Mouse (Mus musculus): ENCODE measurements around the gene Slc6a12. TPM values are rescaled to one million over a fixed set of nuclear protein-coding genes. Genes with fewer than 3 reads are reported as not detected.

The Slc6a12 gene
- polyA plus RNA-seq, 1 experiment from 2014 or later: 3.4 TPM

GRCm38 (mm10) chr6:121319099-121319498 lies 23.8 kb upstream of the Slc6a12 start:
- no peak for ATAC-seq (ENCODE audit: low read depth)
- H3K4me2 ChIP-seq (ENCODE audit: low read depth, low read length): no peak overlapping the region
- H3K9ac ChIP-seq (ENCODE audit: low read depth, low read length): no peak overlapping the region
- H3K36me3 ChIP-seq (ENCODE audit: control insufficient read depth, insufficient read depth): no peaks in the 10 kb centered on the region
- no peaks in the 10 kb centered on the region for H3K9me3 ChIP-seq (replicated peaks; ENCODE audit: control insufficient read depth, low read length)
- no peak overlapping the region for H3K27ac ChIP-seq (ENCODE audit: low read length)
- H3K27me3 ChIP-seq (ENCODE audit: control insufficient read depth, insufficient read depth, low read depth, low read length): no peaks in the 10 kb centered on the region
- H3K4me1 ChIP-seq (ENCODE audit: control insufficient read depth, low read depth, low read length): no peaks in the 10 kb centered on the region
- WGBS (ENCODE audit: insufficient replicate concordance): 48% methylated on average over 6 of the region's 6 CpGs
- H3K4me3 ChIP-seq (ENCODE audit: low read depth, low read length): no peak overlapping the region

DNA sequence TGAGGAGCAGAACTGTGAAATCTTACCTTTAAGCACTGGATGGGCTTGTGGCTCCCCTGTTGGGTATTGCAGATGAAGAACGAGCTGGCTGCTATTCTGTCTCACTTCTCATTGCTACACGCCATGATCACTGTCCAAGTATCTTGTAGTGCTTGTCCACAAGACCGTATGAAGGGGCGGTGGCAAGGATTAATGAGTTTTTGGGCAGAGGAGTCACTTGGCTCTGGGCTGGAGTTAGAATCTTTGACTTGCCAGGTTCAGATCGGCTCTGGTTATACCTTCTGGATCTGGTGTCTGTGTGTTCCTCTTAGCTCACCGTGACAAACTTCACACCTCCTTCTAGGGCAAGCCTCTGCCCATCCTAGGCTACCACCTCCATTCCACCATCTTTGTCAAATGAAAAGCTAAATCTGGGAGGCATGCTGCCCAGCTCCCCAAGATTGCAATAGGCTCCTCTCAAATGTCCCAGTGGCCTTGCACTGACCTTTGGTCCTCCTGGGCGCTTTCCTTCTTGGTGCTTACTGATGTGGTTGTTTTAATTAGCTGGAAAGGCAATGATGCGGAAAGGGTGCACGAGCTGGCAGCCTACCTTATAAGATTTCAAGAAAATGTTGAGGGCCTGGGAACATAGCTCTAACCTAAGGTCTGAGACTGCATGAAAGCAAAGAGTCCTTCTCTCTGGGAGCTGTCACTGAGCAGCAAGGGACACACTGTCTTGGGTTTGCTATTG lies 20.3 kb upstream of the Slc6a12 start:
- no peaks in the 10 kb centered on the region for H3K36me3 ChIP-seq (ENCODE audit: control insufficient read depth, insufficient read depth)

DNA sequence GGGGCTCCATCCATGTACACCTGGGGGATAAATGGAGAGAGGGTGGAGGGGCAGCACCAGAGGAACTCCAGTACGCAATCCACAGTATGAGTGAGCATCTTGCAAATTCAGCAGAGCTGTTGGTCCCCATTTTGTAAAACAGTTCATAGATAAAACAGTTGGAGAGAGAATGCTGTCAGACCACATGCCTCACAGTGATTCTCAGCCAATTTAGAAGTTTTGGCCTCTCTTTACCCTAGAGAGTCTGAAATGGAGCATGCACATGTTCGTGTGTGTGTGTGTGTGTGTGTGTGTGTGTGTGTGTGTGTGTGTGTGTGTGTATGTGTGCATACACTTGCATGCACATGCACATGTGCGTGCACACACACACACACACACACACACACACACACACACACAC lies 17.6 kb upstream of the Slc6a12 start:
- 63% methylated on average over 3 of the region's 3 CpGs for WGBS (ENCODE audit: insufficient replicate concordance)
- Histone ChIP-seq H3K36me3 (ENCODE audit: control insufficient read depth, insufficient read depth) (no peaks in the 10 kb centered on the region), H3K9ac (ENCODE audit: low read depth, low read length) (no peak overlapping the region), H3K4me2 (ENCODE audit: low read depth, low read length) (no peak overlapping the region), H3K27me3 (ENCODE audit: control insufficient read depth, insufficient read depth, low read depth, low read length) (no peaks in the 10 kb centered on the region), H3K27ac (ENCODE audit: low read length) (no peak overlapping the region), H3K4me1 (ENCODE audit: control insufficient read depth, low read depth, low read length) (peaks cover 2% of the 10 kb centered on the region), H3K4me3 (ENCODE audit: low read depth, low read length) (no peak overlapping the region), H3K9me3 (replicated peaks; ENCODE audit: control insufficient read depth, low read length) (no peaks in the 10 kb centered on the region)
- ATAC-seq (ENCODE audit: low read depth): no peak

More for the DNA sequence above, 20.3 kb upstream of the Slc6a12 start:
- Histone ChIP-seq H3K4me1 (ENCODE audit: control insufficient read depth, low read depth, low read length) (no peaks in the 10 kb centered on the region), H3K4me3 (ENCODE audit: low read depth, low read length) (no peak overlapping the region), H3K9ac (ENCODE audit: low read depth, low read length) (no peak overlapping the region), H3K27me3 (ENCODE audit: control insufficient read depth, insufficient read depth, low read depth, low read length) (no peaks in the 10 kb centered on the region), H3K4me2 (ENCODE audit: low read depth, low read length) (no peak overlapping the region), H3K9me3 (replicated peaks; ENCODE audit: control insufficient read depth, low read length) (no peaks in the 10 kb centered on the region), H3K27ac (ENCODE audit: low read length) (no peak overlapping the region)
- no peak for ATAC-seq (ENCODE audit: low read depth)
- 61% methylated on average over 9 of the region's 9 CpGs for WGBS (ENCODE audit: insufficient replicate concordance)

DNA sequence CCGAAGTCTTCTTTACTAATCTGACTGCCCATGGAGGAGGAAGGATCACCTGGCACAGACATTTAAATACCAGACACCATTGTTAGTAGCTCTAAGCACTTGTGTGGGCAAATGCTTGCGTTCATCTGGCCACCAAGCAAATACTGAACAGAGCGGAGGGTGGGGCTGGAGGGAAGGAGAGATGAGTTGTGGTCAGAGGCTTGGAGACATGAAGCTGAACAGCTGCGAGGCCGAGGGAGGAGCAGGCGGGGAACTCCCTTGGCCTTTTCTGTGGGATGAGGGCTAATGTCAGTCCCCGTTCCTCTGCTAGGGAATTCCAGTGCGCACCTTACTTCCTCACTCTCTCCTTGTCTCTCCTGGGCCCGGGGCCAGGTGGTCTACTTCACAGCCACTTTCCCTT lies 17.1 kb upstream of the Slc6a12 start:
- no peak for ATAC-seq (ENCODE audit: low read depth)
- H3K4me3 ChIP-seq (ENCODE audit: low read depth, low read length): no peak overlapping the region
- WGBS (ENCODE audit: insufficient replicate concordance): 40% methylated on average over 9 of the region's 9 CpGs
- no peak overlapping the region for H3K27ac ChIP-seq (ENCODE audit: low read length)
- H3K9me3 ChIP-seq (replicated peaks; ENCODE audit: control insufficient read depth, low read length): no peaks in the 10 kb centered on the region
- H3K4me1 ChIP-seq (ENCODE audit: control insufficient read depth, low read depth, low read length): peaks cover 2% of the 10 kb centered on the region
- H3K9ac ChIP-seq (ENCODE audit: low read depth, low read length): no peak overlapping the region
- no peak overlapping the region for H3K4me2 ChIP-seq (ENCODE audit: low read depth, low read length)
- H3K36me3 ChIP-seq (ENCODE audit: control insufficient read depth, insufficient read depth): no peaks in the 10 kb centered on the region
- no peaks in the 10 kb centered on the region for H3K27me3 ChIP-seq (ENCODE audit: control insufficient read depth, insufficient read depth, low read depth, low read length)

- no peaks in the 10 kb centered on the region for H3K36me3 ChIP-seq (ENCODE audit: control insufficient read depth, insufficient read depth)
- ATAC-seq (ENCODE audit: low read depth): no peak
- H3K9me3 ChIP-seq (replicated peaks; ENCODE audit: control insufficient read depth, low read length): no peaks in the 10 kb centered on the region
- 33% methylated on average over 10 of the region's 10 CpGs for WGBS (ENCODE audit: insufficient replicate concordance)
- no peak overlapping the region for H3K9ac ChIP-seq (ENCODE audit: low read depth, low read length)
- no peak overlapping the region for H3K4me3 ChIP-seq (ENCODE audit: low read depth, low read length)
- no peak overlapping the region for H3K27ac ChIP-seq (ENCODE audit: low read length)
- H3K27me3 ChIP-seq (ENCODE audit: control insufficient read depth, insufficient read depth, low read depth, low read length): no peaks in the 10 kb centered on the region
- no peak overlapping the region for H3K4me2 ChIP-seq (ENCODE audit: low read depth, low read length)
- H3K4me1 ChIP-seq (ENCODE audit: control insufficient read depth, low read depth, low read length): peaks cover 2% of the 10 kb centered on the region
These were observed 16.3 kb upstream of the Slc6a12 start for GRCm38 (mm10) chr6:121326486-121327069.

DNA sequence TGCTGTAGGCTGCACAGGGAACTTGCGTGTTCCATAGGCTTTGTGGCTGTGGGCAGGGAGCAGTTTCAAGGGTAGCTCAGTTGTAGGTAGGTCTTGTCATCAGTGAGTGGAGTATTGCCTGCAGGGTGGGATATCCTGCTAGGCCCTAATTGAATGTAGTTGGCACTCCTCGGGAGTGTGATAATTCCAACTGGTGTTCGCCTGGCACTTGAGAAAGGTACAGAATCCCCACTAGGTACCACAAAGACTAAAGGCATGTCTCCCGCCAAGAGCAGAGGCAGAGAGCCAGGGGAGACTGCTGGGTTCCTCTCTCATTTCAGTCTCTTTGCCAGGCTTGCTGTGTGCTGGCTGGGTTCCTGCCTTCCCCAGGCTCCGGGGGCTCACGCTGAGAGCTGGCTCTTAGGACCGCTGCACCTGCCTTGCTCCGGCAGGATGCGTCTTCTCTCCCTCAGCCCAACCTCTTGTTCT lies 14.4 kb upstream of the Slc6a12 start:
- peaks cover 2% of the 10 kb centered on the region for H3K4me1 ChIP-seq (ENCODE audit: control insufficient read depth, low read depth, low read length)
- WGBS (ENCODE audit: insufficient replicate concordance): 73% methylated on average over 9 of the region's 9 CpGs
- ATAC-seq (ENCODE audit: low read depth): no peak

GRCm38 (mm10) chr6:121329848-121330508 lies 12.9 kb upstream of the Slc6a12 start:
- Histone ChIP-seq H3K9me3 (replicated peaks; ENCODE audit: control insufficient read depth, low read length) (no peaks in the 10 kb centered on the region), H3K4me2 (ENCODE audit: low read depth, low read length) (no peak overlapping the region), H3K36me3 (ENCODE audit: control insufficient read depth, insufficient read depth) (no peaks in the 10 kb centered on the region), H3K27me3 (ENCODE audit: control insufficient read depth, insufficient read depth, low read depth, low read length) (no peaks in the 10 kb centered on the region), H3K9ac (ENCODE audit: low read depth, low read length) (no peak overlapping the region), H3K4me3 (ENCODE audit: low read depth, low read length) (no peak overlapping the region), H3K4me1 (ENCODE audit: control insufficient read depth, low read depth, low read length) (peaks cover 2% of the 10 kb centered on the region), H3K27ac (ENCODE audit: low read length) (no peak overlapping the region)
- ATAC-seq (ENCODE audit: low read depth): peak; percentile 49; the same call in 1 of the 2 replicates
- 46% methylated on average over 10 of the region's 10 CpGs for WGBS (ENCODE audit: insufficient replicate concordance)

More for the DNA sequence above, 14.4 kb upstream of the Slc6a12 start:
- no peaks in the 10 kb centered on the region for H3K36me3 ChIP-seq (ENCODE audit: control insufficient read depth, insufficient read depth)
- H3K4me2 ChIP-seq (ENCODE audit: low read depth, low read length): no peak overlapping the region
- no peak overlapping the region for H3K4me3 ChIP-seq (ENCODE audit: low read depth, low read length)
- H3K27ac ChIP-seq (ENCODE audit: low read length): no peak overlapping the region
- H3K9ac ChIP-seq (ENCODE audit: low read depth, low read length): no peak overlapping the region
- no peaks in the 10 kb centered on the region for H3K9me3 ChIP-seq (replicated peaks; ENCODE audit: control insufficient read depth, low read length)
- H3K27me3 ChIP-seq (ENCODE audit: control insufficient read depth, insufficient read depth, low read depth, low read length): no peaks in the 10 kb centered on the region

DNA sequence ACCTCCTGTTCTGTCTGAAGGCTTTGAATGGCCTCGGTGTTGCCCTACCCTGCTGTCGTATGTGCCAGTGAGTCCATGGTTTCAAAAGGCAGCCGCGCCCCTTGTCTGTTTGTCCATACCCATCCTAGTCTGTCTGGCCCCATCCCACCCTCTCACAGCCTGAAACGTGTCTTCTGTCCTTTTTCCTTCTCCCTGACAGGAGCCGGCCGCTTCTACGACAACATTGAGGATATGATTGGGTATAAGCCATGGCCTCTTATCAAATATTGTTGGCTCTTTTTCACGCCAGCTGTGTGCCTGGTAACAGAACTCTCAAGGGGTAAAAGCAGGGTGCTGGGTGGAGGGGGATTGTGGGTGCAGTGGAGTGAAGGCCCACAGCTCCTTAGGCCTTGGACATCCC lies 7.0 kb upstream of the Slc6a12 start:
- no peak overlapping the region for H3K9ac ChIP-seq (ENCODE audit: low read depth, low read length)
- H3K4me2 ChIP-seq (ENCODE audit: low read depth, low read length): no peak overlapping the region

GRCm38 (mm10) chr6:121336558-121336957 lies 6.3 kb upstream of the Slc6a12 start:
- peak; percentile 89 for ATAC-seq (ENCODE audit: low read depth)
- Histone ChIP-seq H3K27me3 (ENCODE audit: control insufficient read depth, insufficient read depth, low read depth, low read length) (no peaks in the 10 kb centered on the region), H3K9ac (ENCODE audit: low read depth, low read length) (peak overlapping the region; percentile 38), H3K4me3 (ENCODE audit: low read depth, low read length) (peak overlapping the region; percentile 50), H3K36me3 (ENCODE audit: control insufficient read depth, insufficient read depth) (no peaks in the 10 kb centered on the region), H3K27ac (ENCODE audit: low read length) (peak overlapping the region; percentile 51), H3K9me3 (replicated peaks; ENCODE audit: control insufficient read depth, low read length) (no peaks in the 10 kb centered on the region), H3K4me2 (ENCODE audit: low read depth, low read length) (peak overlapping the region; percentile 59), H3K4me1 (ENCODE audit: control insufficient read depth, low read depth, low read length) (peaks cover 23% of the 10 kb centered on the region)
- WGBS (ENCODE audit: insufficient replicate concordance): 12% methylated on average over 8 of the region's 8 CpGs

More for the DNA sequence above, 7.0 kb upstream of the Slc6a12 start:
- 69% methylated on average over 9 of the region's 9 CpGs for WGBS (ENCODE audit: insufficient replicate concordance)
- Histone ChIP-seq H3K27ac (ENCODE audit: low read length) (no peak overlapping the region), H3K36me3 (ENCODE audit: control insufficient read depth, insufficient read depth) (no peaks in the 10 kb centered on the region), H3K4me1 (ENCODE audit: control insufficient read depth, low read depth, low read length) (peaks cover 23% of the 10 kb centered on the region), H3K9me3 (replicated peaks; ENCODE audit: control insufficient read depth, low read length) (no peaks in the 10 kb centered on the region), H3K4me3 (ENCODE audit: low read depth, low read length) (no peak overlapping the region), H3K27me3 (ENCODE audit: control insufficient read depth, insufficient read depth, low read depth, low read length) (no peaks in the 10 kb centered on the region)
- ATAC-seq (ENCODE audit: low read depth): no peak

Measured in liver, embryonic 16.5 days (tissue).